Mouse (Mus musculus) heart, postnatal 25 days (tissue): ENCODE measurements around the gene Bad. TPM values are rescaled to one million over a fixed set of nuclear protein-coding genes. Genes with fewer than 3 reads are reported as not detected.

ENCODE experiments used
- DNase-seq: peaks from one replicate; pipeline ENCODE4 v3.0.0; 2022; ENCODE audit warnings: low spot score
- intact Hi-C: fragments of 180-260 bp; cut with DNase I; formaldehyde crosslinking; loops from one replicate; pipeline ENCODE4 v1.15.1; 2025
- total RNA-seq, 2 experiments: library from RNA; stranded (reverse); gene quantifications; 2 replicates each; pipeline ENCODE4 v1.2.3; 2021

The Bad gene
- total RNA-seq, 2 experiments from 2014 or later = 24.4 to 27.3 TPM

DNA sequence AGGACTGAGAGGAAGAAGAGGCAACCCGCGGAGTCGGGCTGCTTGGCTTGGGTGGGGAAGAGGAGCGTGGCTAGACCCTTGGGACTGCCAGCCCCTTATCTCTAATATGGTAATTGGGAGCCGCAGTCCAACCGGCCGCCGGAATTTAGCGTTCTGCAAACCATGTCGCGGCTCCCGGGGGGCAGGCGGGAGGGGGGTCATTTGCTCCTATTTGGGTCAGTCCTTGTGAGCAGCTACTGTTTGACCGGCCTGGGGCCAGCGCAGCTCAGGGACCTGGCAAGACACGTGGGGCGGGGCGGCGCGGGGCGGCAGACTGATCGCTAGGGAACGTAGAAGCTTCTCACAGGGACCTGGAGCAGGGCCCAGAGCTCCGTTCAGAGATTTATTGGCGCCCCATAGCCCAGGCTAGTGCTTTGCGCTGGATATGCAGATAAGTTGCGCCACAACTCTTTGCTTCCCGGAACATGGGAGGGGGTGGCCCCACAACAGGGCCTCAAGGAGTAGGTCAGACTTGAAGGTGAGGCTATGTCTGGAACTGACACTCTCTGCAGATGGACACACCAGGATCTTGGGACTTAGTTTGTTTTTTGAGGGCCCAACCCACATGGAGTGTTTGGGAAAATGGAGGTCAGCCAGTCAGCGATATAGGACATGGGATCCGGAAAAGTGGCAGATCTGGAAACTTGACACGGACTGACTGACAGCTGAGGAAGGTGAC is 10.5 kb downstream of the Bad start:
- peak; percentile 82 for DNase-seq
- intact Hi-C loops = loop anchor here (1.0 kb wide), 1 partner anchor 11 kb away; the partner anchor contains the start of gene Bad

- DNase-seq = peak; percentile 48
- intact Hi-C loops = no loop called here
These were observed 11.0 kb downstream of the Bad start for GRCm38 (mm10) chr19:6952712-6953037.

DNA sequence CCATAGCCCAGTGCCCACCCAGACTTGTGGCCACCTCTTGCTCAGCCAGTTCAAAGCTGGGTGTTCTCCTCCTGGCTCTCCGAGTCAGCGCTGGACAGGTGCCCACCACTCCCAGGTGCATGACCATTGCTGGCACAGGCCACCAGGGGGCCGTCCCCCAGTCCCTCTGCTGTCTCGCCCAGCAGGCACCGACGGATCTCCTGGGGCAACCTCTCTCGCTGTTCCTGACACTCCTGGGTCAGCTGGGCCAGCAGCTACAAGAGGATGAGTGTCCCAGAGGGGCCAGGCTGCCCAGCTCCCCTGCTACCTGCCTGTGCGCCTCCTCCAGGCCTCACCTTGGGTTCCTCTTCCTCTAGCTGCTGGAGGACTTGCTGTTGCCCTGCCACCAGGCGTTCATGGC is 12.4 kb downstream of the Bad start:
- no peak for DNase-seq
- intact Hi-C loops = loop anchor here (2.0 kb wide), 1 partner anchor 15 kb away; no protein-coding TSS in a partner anchor

GRCm38 (mm10) chr19:6955424-6955823 is 13.8 kb downstream of the Bad start:
- intact Hi-C loops = loop anchor here (2.0 kb wide), 1 partner anchor 13 kb away; no protein-coding TSS in a partner anchor
- DNase-seq = no peak

DNA sequence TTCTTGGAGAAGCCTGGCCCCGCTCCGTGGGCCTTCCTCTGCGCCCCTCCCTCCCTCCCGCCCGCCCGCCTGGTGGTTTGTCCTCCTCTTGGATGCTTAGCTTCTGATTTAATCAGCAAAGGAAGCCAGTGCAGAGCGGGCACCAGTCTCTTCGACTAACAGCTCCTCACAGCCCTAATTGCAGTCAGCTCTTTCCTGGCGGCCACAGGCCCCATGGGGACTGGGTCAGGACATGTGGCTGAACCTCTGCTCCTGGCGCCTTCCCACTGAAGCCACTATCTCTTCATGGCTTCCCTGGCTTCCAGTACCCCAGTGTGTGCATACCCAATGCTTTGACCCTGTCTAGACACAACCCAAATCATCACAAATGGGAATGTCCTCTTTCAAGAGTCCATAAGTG is 14.8 kb downstream of the Bad start:
- DNase-seq = no peak
- intact Hi-C loops = no loop called here

- DNase-seq = no peak
- intact Hi-C loops = loop anchor here (2.0 kb wide), 2 partner anchors 14 to 46 kb away; no protein-coding TSS in a partner anchor
These were observed 27.0 kb downstream of the Bad start for GRCm38 (mm10) chr19:6968491-6969271.

DNA sequence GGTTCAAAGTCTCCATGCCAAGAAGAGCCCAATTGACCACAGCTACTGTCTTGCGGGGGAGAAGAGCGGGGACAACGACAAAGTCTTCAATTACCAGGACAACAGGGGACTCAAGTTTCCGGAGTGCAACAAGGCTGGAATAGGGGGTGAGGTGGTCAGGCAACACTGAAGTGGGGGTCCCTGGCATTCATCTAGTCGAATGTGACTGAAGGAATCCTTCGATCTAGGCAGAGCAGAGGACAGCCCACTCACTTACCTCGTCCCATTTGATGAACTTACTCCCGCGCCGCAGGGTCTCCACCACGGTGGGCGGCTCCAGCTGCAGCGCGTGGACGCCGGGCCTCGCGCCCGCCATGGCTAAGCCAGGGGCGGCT is 27.6 kb downstream of the Bad start:
- intact Hi-C loops = loop anchor here (2.0 kb wide), 2 partner anchors 14 to 46 kb away; no protein-coding TSS in a partner anchor
- no peak for DNase-seq

- intact Hi-C loops = loop anchor here (2.0 kb wide), 2 partner anchors 15 to 47 kb away; no protein-coding TSS in a partner anchor
- peak; percentile 55 for DNase-seq
These were observed 28.2 kb downstream of the Bad start for GRCm38 (mm10) chr19:6969665-6970381.

GRCm38 (mm10) chr19:6970460-6971085 is 28.9 kb downstream of the Bad start:
- DNase-seq = no peak
- intact Hi-C loops = no loop called here

DNA sequence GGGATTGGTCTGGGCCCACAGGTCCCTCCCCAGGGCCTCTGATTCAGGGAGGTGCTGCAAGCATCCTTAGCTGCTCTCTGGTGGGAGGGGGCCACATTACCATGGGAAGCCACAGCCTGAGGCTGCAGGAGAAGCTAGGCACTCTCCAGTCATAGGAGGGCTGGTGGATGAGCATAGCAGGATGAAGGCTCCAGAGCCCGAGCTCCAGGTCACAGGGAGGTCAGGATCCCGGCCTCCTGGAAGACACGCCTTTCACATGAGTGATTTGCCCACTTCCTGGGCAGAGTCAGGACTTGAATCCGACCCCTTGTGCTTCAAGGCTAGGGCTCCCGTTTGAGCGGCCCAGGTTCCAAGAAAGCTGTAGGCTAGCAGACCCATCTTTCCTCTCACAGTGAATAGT is 30.0 kb downstream of the Bad start:
- intact Hi-C loops = no loop called here
- no peak for DNase-seq

DNA sequence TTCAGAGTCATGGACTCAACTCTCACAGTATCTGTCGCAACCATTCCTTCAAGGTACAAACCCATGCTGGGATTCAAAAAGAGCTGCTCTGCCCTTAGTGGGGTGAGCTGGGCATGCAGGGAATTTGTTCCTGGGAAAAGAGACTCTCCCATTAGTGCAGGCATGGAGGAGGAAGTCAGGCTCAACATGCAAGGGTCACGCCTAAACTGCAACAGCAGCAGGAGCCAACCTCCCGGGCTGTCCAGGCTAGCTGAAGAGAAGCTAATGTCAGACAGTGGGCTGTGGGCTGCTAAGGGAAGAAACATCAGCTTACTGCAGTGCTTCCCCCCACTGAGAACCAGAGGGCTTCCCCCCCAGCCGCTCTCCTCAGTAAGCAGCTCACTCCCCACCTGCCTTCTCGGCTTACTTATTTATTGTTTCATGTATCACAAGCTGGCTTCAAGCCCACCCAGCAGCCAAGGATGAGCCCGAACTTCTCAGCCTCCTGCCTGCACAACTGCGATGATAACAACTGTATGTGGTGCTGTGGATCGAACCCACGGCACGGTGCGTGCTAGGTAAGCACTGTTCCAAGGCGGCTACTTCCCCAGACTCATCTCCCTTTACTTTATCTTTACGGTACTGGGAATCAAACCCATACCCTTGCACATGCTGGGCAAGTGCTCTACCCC is 30.7 kb downstream of the Bad start:
- DNase-seq = no peak
- intact Hi-C loops = no loop called here

GRCm38 (mm10) chr19:6973581-6974190 is 32.0 kb downstream of the Bad start:
- no peak for DNase-seq
- intact Hi-C loops = no loop called here

- DNase-seq = peak; percentile 64
- intact Hi-C loops = loop anchor here (5.0 kb wide), 1 partner anchor 48 kb away; no protein-coding TSS in a partner anchor
These were observed 32.8 kb downstream of the Bad start, which contains the start of gene Ppp1r14b for GRCm38 (mm10) chr19:6974211-6975205. Ppp1r14b (plus strand) TSS chr19:6974968.

DNA sequence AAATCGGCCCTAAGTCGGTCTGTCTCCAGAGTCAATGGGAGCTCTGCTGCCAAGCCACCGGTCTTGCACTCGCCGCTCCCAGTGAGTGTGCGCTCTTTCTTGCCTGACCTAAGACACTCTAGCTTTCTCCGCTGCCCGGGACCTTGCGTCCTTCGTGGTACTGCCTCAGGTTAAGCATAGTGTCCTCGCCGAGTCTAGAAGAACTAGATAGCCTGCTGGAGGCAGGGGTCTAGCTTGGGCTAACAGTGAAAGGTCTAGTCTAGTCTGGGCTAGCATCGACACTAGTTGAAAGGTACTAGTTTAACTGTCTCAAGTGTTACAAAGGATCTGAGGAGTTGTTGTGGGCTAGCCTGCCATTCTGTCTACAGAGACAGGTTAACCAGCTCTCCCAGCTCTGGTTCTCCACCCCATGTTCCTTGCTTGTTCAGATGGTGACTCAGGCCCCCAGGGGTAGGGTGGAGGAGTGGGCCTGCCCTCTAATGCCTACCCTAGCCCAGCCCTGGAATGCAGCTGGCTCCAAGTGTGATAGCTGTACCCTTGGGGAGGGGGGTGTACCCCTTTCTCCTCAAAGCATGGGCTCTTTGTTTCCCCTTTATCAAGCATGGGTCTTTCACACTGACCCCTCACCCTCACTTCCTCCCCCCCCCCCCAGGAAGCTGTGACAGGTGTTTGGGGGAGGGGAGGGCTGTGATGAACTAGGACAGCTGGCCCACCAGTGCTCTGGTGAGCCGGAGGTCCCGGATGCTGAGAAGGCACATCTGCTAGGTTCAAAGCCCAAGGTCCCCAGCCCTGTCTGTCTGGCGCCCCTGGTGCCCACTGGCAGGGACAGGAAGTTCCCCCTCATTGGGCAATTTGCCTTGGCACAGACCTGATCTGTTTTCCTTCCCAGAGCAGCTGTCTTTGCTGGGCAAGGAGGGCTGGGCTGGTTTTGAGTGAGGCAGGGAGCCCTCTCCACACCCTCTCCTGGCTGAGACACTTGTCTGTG is 34.2 kb downstream of the Bad start, which contains the start of gene Plcb3:
Plcb3 (minus strand) TSS at position 934 of the 985 bp plus-strand sequence.
- DNase-seq = peak; percentile 53
- intact Hi-C loops = loop anchor here (5.0 kb wide), 1 partner anchor 46 kb away; no protein-coding TSS in a partner anchor

GRCm38 (mm10) chr19:6977759-6978638 is 36.3 kb downstream of the Bad start:
- DNase-seq = no peak
- intact Hi-C loops = loop anchor here (5.0 kb wide), 1 partner anchor 44 kb away; no protein-coding TSS in a partner anchor
